16 mouse cellular contexts compared by ENCODE assay signal in genomic region chr2:52686601-52687000, GRCm38 (mm10).
"Had no signal": no experiment of that assay in that cellular context is flagged by ENCODE, and none has a peak within 500 bp of the region (broad histone marks: within the 10 kb centered on the region; RNA-seq: fewer than 3 reads in every experiment).

No protein-coding gene starts in this region.

- H3K4me3 ChIP-seq: limb, embryonic 12.5 days; limb, embryonic 15.5 days; megakaryocyte, embryonic 14.5 days; midbrain, embryonic 10.5 days; midbrain, embryonic 13.5 days had no signal

- H3K9ac ChIP-seq: limb, embryonic 12.5 days; limb, embryonic 15.5 days; liver, embryonic 14.5 days; liver, postnatal 0 days; midbrain, embryonic 13.5 days had no signal

- H3K9me3 ChIP-seq: limb, embryonic 12.5 days; limb, embryonic 15.5 days; megakaryocyte, embryonic 14.5 days; midbrain, embryonic 10.5 days; midbrain, embryonic 13.5 days had no signal

- H3K4me2 ChIP-seq: limb, embryonic 12.5 days; limb, embryonic 15.5 days; liver, embryonic 11.5 days; midbrain, embryonic 13.5 days had no signal

- H3K36me3 ChIP-seq: limb, embryonic 12.5 days; limb, embryonic 15.5 days; midbrain, embryonic 10.5 days; midbrain, embryonic 13.5 days had no signal

- H3K27ac ChIP-seq: kidney, postnatal 0 days; limb, embryonic 12.5 days; limb, embryonic 15.5 days; liver, embryonic 14.5 days; midbrain, embryonic 10.5 days; midbrain, embryonic 13.5 days had no signal

- H3K27me3 ChIP-seq: limb, embryonic 12.5 days; limb, embryonic 15.5 days; midbrain, embryonic 13.5 days had no signal

- ATAC-seq: intestine, embryonic 16.5 days; liver, postnatal 0 days; midbrain, embryonic 13.5 days had no signal

- DNase-seq: kidney, adult 18-20 months; kidney, postnatal 36 days; left cerebral cortex, postnatal 4 days; liver, postnatal 0 days; thymus, adult 2 months; thymus, postnatal 14 days; thymus, postnatal 4 days had no signal

- H3K4me1 ChIP-seq: limb, embryonic 12.5 days; limb, embryonic 15.5 days; midbrain, embryonic 10.5 days; midbrain, embryonic 13.5 days had no signal
